Mouse (Mus musculus) heart, embryonic 13.5 days (tissue): ENCODE data around the gene Krtap2-4. TPM values are rescaled to one million over a fixed set of nuclear protein-coding genes. Genes with fewer than 3 reads are reported as not detected.

ENCODE experiments used
- ATAC-seq: fragments of 200-750 bp; cut with Nextera tagmentation; 2 replicates; pipeline ENCODE4 v1.8.0; 2017; ENCODE audit warnings: moderate TSS enrichment; ENCODE audit not compliant: insufficient number of reproducible peaks, low FRiP score, low TSS enrichment; ENCODE audit errors: extremely low read depth
- H3K27ac ChIP-seq: fragments of 300-500 bp; sonication (generic); replicated peaks from 2 replicates; pipeline ENCODE4 v1.5.1; 2015; ENCODE audit warnings: moderate library complexity, mild to moderate bottlenecking, inconsistent platforms
- H3K27me3 ChIP-seq: fragments of 300-500 bp; sonication (generic); replicated peaks from 2 replicates; pipeline ENCODE4 v1.6.1; 2015; ENCODE audit warnings: mild to moderate bottlenecking, inconsistent platforms
- H3K36me3 ChIP-seq: fragments of 300-500 bp; sonication (generic); 2 replicates; pipeline ENCODE4 v1.6.1; 2015; ENCODE audit warnings: mild to moderate bottlenecking, inconsistent platforms
- H3K4me1 ChIP-seq: fragments of 300-500 bp; sonication (generic); 2 replicates; pipeline ENCODE4 v1.6.1; 2015; ENCODE audit warnings: inconsistent platforms
- H3K4me2 ChIP-seq: fragments of 300-500 bp; sonication (generic); 2 replicates; pipeline ENCODE4 v1.6.1; 2015; ENCODE audit warnings: inconsistent platforms, mild to moderate bottlenecking, moderate library complexity
- H3K4me3 ChIP-seq: fragments of 300-500 bp; sonication (generic); 2 replicates; pipeline ENCODE4 v1.5.1; 2015; ENCODE audit warnings: moderate library complexity, mild to moderate bottlenecking, inconsistent platforms
- H3K9ac ChIP-seq: fragments of 300-500 bp; sonication (generic); 2 replicates; pipeline ENCODE4 v1.6.1; 2015; ENCODE audit warnings: inconsistent platforms, mild to moderate bottlenecking, moderate library complexity
- H3K9me3 ChIP-seq: fragments of 300-500 bp; sonication (generic); 2 replicates; pipeline ENCODE4 v1.6.1; 2016; ENCODE audit warnings: inconsistent platforms
- WGBS: fragments of 180-500 bp; shearing (Covaris S2); methylation state at CpG from one replicate; pipeline ENCODE4 v1.1.7; 2015; ENCODE audit warnings: mixed read lengths; 5-methylcytosine and 5-hydroxymethylcytosine counted together
- polyA plus RNA-seq: library from polyadenylated mRNA; unstranded; fragments of >200 nt; fragmentation: Nextera tagmentation; extraction: Ambion mirVana; gene quantifications from 2 replicates; pipeline ENCODE4 v1.2.1, GENCODE M21; 2015

Krtap2-4 gene
- polyA plus RNA-seq, 1 experiment from 2014 or later: not detected

DNA sequence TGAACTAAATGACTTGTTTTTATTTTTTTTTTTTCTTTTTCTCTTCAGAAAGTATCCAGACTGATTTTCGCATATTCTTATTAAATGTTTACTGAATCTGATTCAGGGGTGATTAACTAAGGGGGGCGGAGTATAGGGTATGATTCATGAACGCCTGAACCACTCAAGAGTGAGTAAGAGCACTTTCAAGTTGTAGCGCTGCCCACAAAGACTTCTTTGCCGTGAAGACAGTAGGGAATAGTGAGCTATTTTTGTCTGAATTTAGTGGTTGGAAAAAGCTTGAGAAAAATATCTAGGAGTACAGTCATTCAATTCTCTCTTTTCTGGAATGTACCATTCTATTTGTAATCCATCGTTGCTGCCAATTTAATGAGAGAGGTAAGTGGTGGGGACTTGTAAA is 33.1 kb downstream of the Krtap2-4 start:
- Histone ChIP-seq H3K27ac (no peak overlapping the region), H3K4me3 (no peak overlapping the region), H3K4me1 (no peaks in the 10 kb centered on the region), H3K9me3 (no peaks in the 10 kb centered on the region), H3K9ac (no peak overlapping the region), H3K4me2 (no peak overlapping the region), H3K27me3 (no peaks in the 10 kb centered on the region), H3K36me3 (no peaks in the 10 kb centered on the region)
- ATAC-seq: no peak
- WGBS: 69% methylated on average over 6 of the region's 6 CpGs

- Histone ChIP-seq H3K4me1 (no peaks in the 10 kb centered on the region), H3K36me3 (no peaks in the 10 kb centered on the region), H3K4me2 (no peak overlapping the region), H3K27me3 (no peaks in the 10 kb centered on the region), H3K9me3 (no peaks in the 10 kb centered on the region), H3K9ac (no peak overlapping the region), H3K27ac (no peak overlapping the region), H3K4me3 (no peak overlapping the region)
- no peak for ATAC-seq
- WGBS: 82% methylated on average over 5 of the region's 5 CpGs
Observed at GRCm38 (mm10) chr11:99581051-99581450, 33.6 kb downstream of the Krtap2-4 start.

GRCm38 (mm10) chr11:99580636-99581035 is 34.0 kb downstream of the Krtap2-4 start, which contains the start of gene Krtap1-5:
Gene Krtap1-5, minus strand, starts transcription at chr11:99581016.
- Histone ChIP-seq H3K36me3 (no peaks in the 10 kb centered on the region), H3K9ac (no peak within 1 kb of the TSS), H3K27me3 (no peaks in the 10 kb centered on the region), H3K27ac (no peak within 1 kb of the TSS), H3K4me2 (no peak within 1 kb of the TSS), H3K4me3 (no peak within 1 kb of the TSS), H3K4me1 (no peaks in the 10 kb centered on the region), H3K9me3 (no peaks in the 10 kb centered on the region)
- WGBS: 86% methylated on average over 6 of the region's 6 CpGs
- no peak for ATAC-seq

DNA sequence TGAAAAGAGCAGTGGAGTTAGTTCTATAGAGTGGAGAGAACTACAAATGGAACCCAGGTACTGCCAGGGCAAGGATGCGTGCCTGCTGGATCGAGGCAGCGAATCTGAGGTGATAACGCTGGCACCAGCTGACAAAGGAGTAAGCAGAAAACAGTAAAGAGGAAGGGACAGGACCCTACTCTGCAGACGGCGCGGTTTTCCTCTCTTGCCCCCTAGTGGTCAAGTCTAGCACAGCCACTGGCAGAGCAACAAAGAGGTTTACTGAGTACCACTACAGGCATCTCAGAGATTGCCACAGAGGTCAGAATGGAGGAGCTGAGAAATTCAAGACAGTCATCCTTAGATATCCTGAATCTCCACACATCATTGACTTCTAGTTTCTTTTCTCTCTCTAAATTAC is 40.5 kb downstream of the Krtap2-4 start:
- ATAC-seq: no peak
- no peaks in the 10 kb centered on the region for H3K9me3 ChIP-seq
- H3K4me2 ChIP-seq: peak overlapping the region; percentile 59
- WGBS: 0% methylated on average over 7 of the region's 7 CpGs
- no peak overlapping the region for H3K27ac ChIP-seq
- H3K4me1 ChIP-seq: no peaks in the 10 kb centered on the region
- no peaks in the 10 kb centered on the region for H3K27me3 ChIP-seq
- H3K4me3 ChIP-seq: peak overlapping the region; percentile 11; the same call in 1 of the 2 replicates
- H3K9ac ChIP-seq: peak overlapping the region; percentile 47; the same call in 1 of the 2 replicates
- H3K36me3 ChIP-seq: no peaks in the 10 kb centered on the region

GRCm38 (mm10) chr11:99573164-99573563 is 41.5 kb downstream of the Krtap2-4 start:
- H3K4me3 ChIP-seq: no peak overlapping the region
- no peak for ATAC-seq
- H3K9me3 ChIP-seq: no peaks in the 10 kb centered on the region
- no peak overlapping the region for H3K4me2 ChIP-seq
- no peaks in the 10 kb centered on the region for H3K36me3 ChIP-seq
- H3K4me1 ChIP-seq: no peaks in the 10 kb centered on the region
- H3K27me3 ChIP-seq: no peaks in the 10 kb centered on the region
- no peak overlapping the region for H3K27ac ChIP-seq
- 64% methylated on average over 4 of the region's 4 CpGs for WGBS
- no peak overlapping the region for H3K9ac ChIP-seq

GRCm38 (mm10) chr11:99566530-99566929 is 48.1 kb downstream of the Krtap2-4 start, which contains the start of gene Krtap3-1:
Gene Krtap3-1, minus strand, starts transcription at chr11:99566630.
- H3K9me3 ChIP-seq: no peaks in the 10 kb centered on the region
- ATAC-seq: no peak
- WGBS: 86% methylated on average over 7 of the region's 7 CpGs
- H3K36me3 ChIP-seq: no peaks in the 10 kb centered on the region
- no peak within 1 kb of the TSS for H3K4me3 ChIP-seq
- H3K4me1 ChIP-seq: no peaks in the 10 kb centered on the region
- no peak within 1 kb of the TSS for H3K4me2 ChIP-seq
- no peak within 1 kb of the TSS for H3K9ac ChIP-seq
- no peak within 1 kb of the TSS for H3K27ac ChIP-seq
- no peaks in the 10 kb centered on the region for H3K27me3 ChIP-seq

Other genes with a start within 250 kb of the Krtap2-4 start
- 0.20 TPM in 1 of 2 replicates, not detected in the other for gene Krt28, start 239.9 kb downstream of the Krtap2-4 start, polyA plus RNA-seq
- 11.1 and 14.2 TPM in 2 replicates for gene Krt10, start 225.5 kb downstream of the Krtap2-4 start, polyA plus RNA-seq
- not detected in 2 replicates for gene Krt12, start 192.6 kb downstream of the Krtap2-4 start, polyA plus RNA-seq
- 2.3 and 3.2 TPM in 2 replicates for gene Krt20, start 176.7 kb downstream of the Krtap2-4 start, polyA plus RNA-seq
- 0.52 and 0.57 TPM in 2 replicates for gene Krt23, start 121.7 kb downstream of the Krtap2-4 start, polyA plus RNA-seq
- gene Krt39, start 93.5 kb downstream of the Krtap2-4 start, polyA plus RNA-seq: not detected in 2 replicates
- gene Krt40, start 71.7 kb downstream of the Krtap2-4 start, polyA plus RNA-seq: not detected in 2 replicates
- gene Krtap3-3, start 64.0 kb downstream of the Krtap2-4 start, polyA plus RNA-seq: not detected in 2 replicates
- not detected in 2 replicates for gene Krtap3-2, start 58.0 kb downstream of the Krtap2-4 start, polyA plus RNA-seq
- gene Gm11939, start 55.4 kb downstream of the Krtap2-4 start, polyA plus RNA-seq: not detected in 2 replicates
- gene Krtap3-1, start 48.2 kb downstream of the Krtap2-4 start, polyA plus RNA-seq: not detected in 2 replicates
- gene Krtap1-5, start 33.8 kb downstream of the Krtap2-4 start, polyA plus RNA-seq: not detected in 2 replicates
- not detected in 2 replicates for gene Krtap1-4, start 31.2 kb downstream of the Krtap2-4 start, polyA plus RNA-seq
- gene Krtap1-3, start 23.5 kb downstream of the Krtap2-4 start, polyA plus RNA-seq: not detected in 2 replicates
- not detected in 2 replicates for gene Krtap9-3, start 16.7 kb downstream of the Krtap2-4 start, polyA plus RNA-seq
- gene Gm11938, start 11.5 kb downstream of the Krtap2-4 start, polyA plus RNA-seq: not detected in 2 replicates
- not detected in 2 replicates for gene Gm11937, start 4.7 kb downstream of the Krtap2-4 start, polyA plus RNA-seq
- not detected in 2 replicates for gene Gm11562, start 5.6 kb upstream of the Krtap2-4 start, polyA plus RNA-seq
- not detected in 2 replicates for gene Krtap4-1, start 13.4 kb upstream of the Krtap2-4 start, polyA plus RNA-seq
- gene Krtap4-2, start 20.2 kb upstream of the Krtap2-4 start, polyA plus RNA-seq: not detected in 2 replicates
- not detected in 2 replicates for gene Krtap4-7, start 29.2 kb upstream of the Krtap2-4 start, polyA plus RNA-seq
- gene Gm11555, start 35.4 kb upstream of the Krtap2-4 start, polyA plus RNA-seq: not detected in 2 replicates
- not detected in 2 replicates for gene Gm11563, start 44.1 kb upstream of the Krtap2-4 start, polyA plus RNA-seq
- gene Krtap4-6, start 51.1 kb upstream of the Krtap2-4 start, polyA plus RNA-seq: not detected in 2 replicates
- gene Gm14190, start 75.9 kb upstream of the Krtap2-4 start, polyA plus RNA-seq: not detected in 2 replicates
- gene Gm14180, start 119.4 kb upstream of the Krtap2-4 start, polyA plus RNA-seq: not detected in 2 replicates
- gene Gm11595, start 158.1 kb upstream of the Krtap2-4 start, polyA plus RNA-seq: not detected in 2 replicates
- not detected in 2 replicates for gene Krtap4-8, start 165.9 kb upstream of the Krtap2-4 start, polyA plus RNA-seq
- gene Krtap4-9, start 170.4 kb upstream of the Krtap2-4 start, polyA plus RNA-seq: not detected in 2 replicates
- gene Gm11596, start 178.6 kb upstream of the Krtap2-4 start, polyA plus RNA-seq: not detected in 2 replicates
- gene Gm11569, start 184.1 kb upstream of the Krtap2-4 start, polyA plus RNA-seq: not detected in 2 replicates
- not detected in 2 replicates for gene Gm11554, start 189.6 kb upstream of the Krtap2-4 start, polyA plus RNA-seq
- gene Krtap4-13, start 195.0 kb upstream of the Krtap2-4 start, polyA plus RNA-seq: not detected in 2 replicates
- gene Gm11564, start 200.8 kb upstream of the Krtap2-4 start, polyA plus RNA-seq: not detected in 2 replicates
- not detected in 2 replicates for gene 2300003K06Rik, start 223.2 kb upstream of the Krtap2-4 start, polyA plus RNA-seq
- not detected in 2 replicates for gene Krtap4-16, start 236.8 kb upstream of the Krtap2-4 start, polyA plus RNA-seq
- not detected in 2 replicates for gene Gm11568, start 243.1 kb upstream of the Krtap2-4 start, polyA plus RNA-seq
- gene Gm11559, start 249.6 kb upstream of the Krtap2-4 start, polyA plus RNA-seq: not detected in 2 replicates